Mouse (Mus musculus): ENCODE measurements around the gene Srpk2.

DNA sequence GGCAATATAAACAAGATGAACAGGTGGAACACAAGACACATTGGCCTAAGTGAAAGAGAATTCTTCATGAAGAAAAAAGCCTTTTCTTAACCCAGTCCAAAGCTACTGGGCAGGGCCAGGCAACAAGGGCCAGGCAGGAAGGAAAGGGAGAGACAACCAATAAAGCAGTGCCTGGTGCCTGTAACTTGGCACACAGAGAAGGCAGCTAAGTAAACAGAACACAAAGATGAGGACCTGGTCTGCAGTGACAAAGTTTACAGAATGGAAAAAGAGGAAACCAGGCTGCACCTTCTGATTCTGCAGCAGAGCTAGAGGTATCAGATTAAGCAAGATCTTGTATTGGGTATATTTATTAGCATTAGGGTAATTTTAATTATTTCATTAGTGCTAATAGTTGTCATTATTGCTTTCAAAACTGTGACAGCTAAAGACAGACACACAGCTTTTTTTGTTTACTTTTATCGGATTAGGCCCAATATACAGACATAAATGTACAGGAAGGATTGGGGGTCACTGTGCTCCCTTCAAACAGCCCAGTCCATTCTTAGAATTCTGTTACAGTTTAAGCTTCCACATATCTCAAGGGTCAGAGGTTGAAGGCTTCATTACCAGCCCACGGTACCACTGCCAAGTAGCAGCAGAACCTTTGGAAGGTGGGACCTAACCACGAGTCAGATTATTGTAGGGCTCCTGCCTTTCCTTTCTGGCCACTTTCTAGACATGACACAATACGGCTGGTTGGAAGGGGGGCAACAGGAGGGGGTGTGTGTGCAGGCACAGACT lies 121.9 kb downstream of the Srpk2 start:
- no peak for TF ChIP-seq POLR2A (IDR thresholded peaks at IDR 0.05; ENCODE audit: insufficient read depth, low read depth, low read length)
- TF ChIP-seq CTCF (IDR thresholded peaks at IDR 0.05; ENCODE audit: insufficient read depth, low read depth, low read length) = no peak

All from olfactory bulb, adult 2 months (tissue).